Mouse (Mus musculus) gastrocnemius, postnatal 14 days (tissue): ENCODE data around the gene Kras. TPM values are rescaled to one million over a fixed set of nuclear protein-coding genes. Genes with fewer than 3 reads are reported as not detected.

ENCODE experiments used
- DNase-seq: peaks from one replicate; pipeline ENCODE4 v3.0.0; 2021; ENCODE audit warnings: mixed read lengths
- intact Hi-C: fragments of 180-260 bp; cut with DNase I; formaldehyde crosslinking; loops from one replicate; pipeline ENCODE4 v1.15.1; 2025; ENCODE audit warnings: low total_unique reads
- total RNA-seq, 2 experiments: library from RNA; stranded (reverse); gene quantifications; 2 replicates each; pipeline ENCODE4 v1.2.3; 2021

Kras gene
- total RNA-seq, 2 experiments from 2014 or later, result 18.1 to 19.7 TPM

DNA sequence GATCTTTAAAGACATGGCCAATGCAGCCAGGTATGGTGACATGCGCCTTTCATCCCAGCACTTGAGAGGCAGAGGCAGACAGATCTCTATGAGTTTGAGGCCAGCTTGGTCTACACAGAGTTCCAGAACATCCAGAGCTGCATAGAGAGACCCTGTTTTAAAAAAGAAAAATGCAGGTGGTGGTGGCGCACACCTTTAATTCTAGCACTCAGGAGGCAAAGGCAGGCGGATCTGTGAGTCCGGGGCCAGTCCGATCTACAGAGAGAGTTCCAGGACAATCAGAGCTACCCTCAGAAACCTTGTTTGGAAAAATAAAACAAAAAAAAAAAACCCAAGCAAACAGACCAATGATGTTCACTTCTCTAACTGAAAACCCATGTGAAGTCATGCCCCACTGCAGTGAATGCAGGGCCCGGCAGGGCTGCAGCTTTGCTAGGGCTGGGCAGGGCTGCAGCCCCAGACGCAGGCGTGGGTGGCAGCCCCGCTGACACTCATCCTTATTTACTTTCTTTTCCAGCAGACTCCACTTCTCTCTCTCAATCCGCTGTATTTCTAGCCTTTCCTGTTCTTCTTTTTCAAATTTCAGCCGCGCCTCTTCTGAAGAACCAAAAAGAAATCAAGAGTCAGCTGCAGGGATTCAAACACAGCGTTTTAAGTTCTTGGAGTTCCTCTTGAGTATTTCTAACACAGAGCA is 47.5 kb downstream of the Kras start:
- no peak for DNase-seq
- intact Hi-C loops, result no loop called here

DNA sequence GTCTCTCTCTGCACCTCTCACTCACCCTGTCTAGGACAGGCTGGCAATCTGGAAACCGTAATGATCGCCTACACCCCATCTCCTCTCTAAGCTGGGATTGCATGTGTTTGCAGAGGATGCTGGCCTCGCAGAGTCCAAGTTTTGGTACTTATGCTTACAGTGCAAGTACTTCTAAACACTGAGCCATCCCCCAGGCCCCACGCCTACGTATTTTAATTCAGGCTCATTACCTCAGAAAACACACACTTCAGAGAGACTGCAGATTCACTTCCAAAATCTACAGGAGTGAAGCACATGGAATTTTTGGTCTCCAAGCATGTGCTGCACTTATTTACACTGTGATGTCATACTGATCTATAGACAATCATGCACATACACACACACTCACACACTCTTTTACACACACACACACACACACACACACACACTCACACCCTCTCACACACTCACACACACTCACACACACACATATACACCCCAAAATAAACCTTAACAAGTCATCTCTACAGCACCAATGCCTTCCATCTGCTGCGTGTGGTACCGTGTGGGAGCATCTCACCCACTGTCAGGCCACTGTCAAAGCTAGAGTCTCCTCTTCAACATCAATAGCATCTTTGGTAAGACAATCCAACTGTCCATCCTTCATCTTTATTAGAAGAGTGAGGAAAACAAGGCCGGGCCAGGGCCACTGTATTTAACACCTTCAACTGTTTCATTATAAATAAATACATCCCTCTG is 51.9 kb downstream of the Kras start:
- intact Hi-C loops, result no loop called here
- no peak for DNase-seq

DNA sequence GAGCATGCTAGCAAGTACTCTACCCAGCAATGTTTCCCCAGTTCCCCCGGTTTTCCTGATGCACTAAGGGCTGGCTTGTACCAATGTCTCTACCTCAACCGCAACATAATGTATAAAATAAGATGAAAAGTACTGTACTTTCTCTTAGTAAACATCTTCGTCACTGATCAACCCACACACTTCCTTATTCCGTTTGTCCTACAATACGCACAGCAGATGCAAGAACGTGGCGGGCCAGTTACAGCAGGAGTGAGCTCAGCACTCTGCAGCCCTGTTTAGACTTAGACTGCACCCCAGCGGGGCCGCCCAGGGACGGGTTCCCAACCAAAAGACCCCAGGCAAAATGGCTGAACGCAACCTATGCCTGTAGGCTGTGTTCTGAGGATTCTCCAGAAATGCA is 56.6 kb downstream of the Kras start:
- intact Hi-C loops, result no loop called here
- no peak for DNase-seq

DNA sequence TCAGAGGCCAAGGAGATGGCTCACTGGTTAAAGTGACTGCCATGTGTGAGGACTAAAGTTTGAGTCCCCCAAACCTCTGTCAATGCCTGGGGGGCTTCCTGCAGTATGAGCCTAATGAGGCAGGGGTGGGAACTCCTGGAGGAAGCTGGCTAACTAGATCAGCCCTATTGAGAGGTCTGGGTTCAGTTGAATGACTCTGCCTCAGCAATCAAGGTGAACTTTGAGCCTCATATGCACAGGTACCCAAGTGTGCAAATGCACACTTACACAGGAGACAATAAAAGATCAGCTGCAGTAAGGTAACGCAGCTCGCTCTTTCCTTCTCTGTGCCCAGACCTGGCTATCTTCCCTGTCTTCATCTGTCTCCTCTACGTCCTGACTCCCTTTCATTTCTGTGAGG is 57.0 kb downstream of the Kras start:
- intact Hi-C loops, result no loop called here

DNA sequence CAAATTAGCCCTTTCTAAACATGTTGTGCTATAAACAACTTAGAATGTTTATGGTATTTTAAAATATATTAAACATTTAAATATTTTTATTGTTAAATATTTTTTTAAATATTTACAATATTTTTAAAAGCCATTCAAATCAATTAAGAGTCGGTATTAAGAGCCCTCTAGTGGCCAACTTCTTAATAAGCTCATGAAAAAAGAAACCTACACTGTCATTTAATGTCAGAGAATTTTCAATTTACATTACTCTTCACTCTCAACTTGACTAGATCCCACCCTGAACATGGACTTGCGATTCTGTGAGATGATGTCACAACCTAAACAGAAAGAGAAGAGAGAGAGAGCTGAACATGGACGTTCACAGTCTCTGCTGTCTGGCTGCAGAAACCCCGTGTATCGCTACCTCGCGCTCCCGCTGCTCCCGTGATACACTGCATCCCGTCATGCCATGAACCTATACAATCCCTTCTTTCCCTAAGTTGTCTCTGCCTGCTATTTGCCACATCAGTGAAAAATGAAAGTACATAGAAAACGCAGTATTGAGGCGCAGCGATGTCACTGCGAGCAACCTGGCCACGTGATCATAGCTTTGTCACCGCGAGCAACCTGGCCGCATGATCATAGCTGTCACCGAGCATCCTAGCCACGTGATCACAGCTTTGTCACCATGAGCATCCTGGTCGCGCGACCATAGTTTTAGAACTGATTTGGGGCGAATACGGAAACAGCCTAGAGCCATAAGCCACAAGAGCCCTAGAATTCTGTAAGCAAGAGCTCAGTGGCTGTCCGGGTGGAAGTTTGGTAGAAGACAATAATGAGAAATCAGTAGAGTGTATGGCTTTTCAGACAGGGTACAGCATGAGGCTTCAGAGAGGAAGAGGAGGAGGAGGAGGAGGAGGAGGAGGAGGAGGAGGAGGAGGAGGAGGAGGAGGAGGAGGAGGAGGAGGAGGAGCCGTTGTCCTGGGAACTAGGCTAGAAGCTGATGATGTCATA is 62.6 kb downstream of the Kras start:
- intact Hi-C loops, result loop anchor here (2.0 kb wide), 1 partner anchor 99 kb away; no protein-coding TSS in a partner anchor
- DNase-seq, result no peak

More for the DNA sequence above, 57.0 kb downstream of the Kras start:
- DNase-seq, result no peak

DNA sequence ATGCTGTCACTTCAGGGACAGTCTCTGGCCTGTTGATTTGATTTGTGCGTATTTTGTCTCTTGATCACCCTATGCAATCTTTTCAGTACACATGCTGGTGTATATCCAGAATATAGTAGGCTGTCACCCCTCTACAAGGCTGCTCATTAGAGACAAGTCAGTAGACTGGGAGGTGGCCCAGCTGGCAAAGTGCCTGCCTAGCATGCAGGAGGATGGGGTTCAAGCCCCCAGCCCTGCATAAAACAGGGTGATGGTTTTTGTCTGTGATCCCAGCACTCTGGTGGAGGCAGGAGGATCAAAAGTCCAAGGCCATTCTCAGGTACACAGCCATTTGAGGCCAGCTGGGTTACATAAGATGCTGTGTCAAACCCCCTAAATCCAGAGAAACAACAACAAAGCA is 63.9 kb downstream of the Kras start:
- DNase-seq, result no peak
- intact Hi-C loops, result loop anchor here (2.0 kb wide), 1 partner anchor 97 kb away; no protein-coding TSS in a partner anchor

DNA sequence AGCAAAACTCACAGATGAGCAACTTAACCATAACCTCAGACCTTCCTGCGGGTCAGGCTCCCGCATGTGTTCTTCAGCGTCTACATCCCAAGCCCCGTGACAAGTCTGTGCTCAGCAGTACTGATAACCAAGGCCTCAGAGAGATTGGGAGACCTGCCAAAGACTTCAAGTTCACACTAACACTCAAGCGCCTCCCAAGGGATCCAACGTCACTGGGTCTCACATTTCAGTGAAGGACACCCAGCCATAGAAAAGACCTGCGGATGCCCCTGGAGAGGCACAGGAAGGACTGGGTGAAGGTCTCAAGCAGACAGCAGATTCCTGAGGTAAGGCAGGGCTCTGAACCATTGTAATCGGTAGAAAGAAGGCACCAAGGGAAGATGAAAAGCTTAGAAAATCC is 68.0 kb downstream of the Kras start:
- intact Hi-C loops, result no loop called here
- peak; percentile 32 for DNase-seq

DNA sequence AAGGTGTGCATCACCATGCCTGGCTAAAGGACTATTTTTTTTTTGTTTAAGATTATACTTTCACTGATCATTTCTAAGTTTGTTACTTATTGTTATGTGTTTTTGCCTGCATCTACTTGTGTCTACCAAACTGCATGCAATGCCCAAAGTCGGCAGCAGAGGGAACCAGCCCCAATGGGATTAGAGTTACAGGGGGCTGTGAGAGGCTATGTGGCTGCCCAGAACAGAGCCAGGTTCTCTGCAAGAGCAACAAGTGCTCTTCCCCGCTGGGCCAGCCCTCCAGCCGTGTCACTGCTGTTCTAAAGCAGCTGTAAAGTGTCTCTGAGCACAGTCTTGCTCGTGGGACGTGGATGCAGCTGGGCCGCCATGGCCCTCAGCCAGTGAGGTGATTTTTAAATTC is 70.4 kb downstream of the Kras start:
- intact Hi-C loops, result no loop called here
- DNase-seq, result peak; percentile 58

DNA sequence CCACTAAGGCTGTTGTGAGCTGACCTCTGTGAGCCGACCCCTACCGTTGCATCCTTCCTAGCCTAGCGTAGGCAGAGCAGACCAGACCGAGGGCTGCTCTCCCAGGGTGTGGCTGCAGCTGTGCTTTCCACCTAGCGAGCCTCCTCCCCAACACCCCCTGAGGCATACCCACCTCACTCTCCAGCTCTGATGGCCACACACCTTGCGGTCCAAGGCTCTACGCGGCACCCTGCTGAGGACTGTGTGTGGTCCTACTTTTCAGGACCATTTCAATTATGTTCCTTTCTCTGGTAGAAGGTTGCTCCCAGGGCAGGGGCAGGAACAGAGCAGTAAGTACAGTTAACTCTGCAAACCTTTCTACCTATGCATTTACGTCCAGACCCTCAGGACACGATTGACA is 73.6 kb downstream of the Kras start:
- no peak for DNase-seq
- intact Hi-C loops, result no loop called here

DNA sequence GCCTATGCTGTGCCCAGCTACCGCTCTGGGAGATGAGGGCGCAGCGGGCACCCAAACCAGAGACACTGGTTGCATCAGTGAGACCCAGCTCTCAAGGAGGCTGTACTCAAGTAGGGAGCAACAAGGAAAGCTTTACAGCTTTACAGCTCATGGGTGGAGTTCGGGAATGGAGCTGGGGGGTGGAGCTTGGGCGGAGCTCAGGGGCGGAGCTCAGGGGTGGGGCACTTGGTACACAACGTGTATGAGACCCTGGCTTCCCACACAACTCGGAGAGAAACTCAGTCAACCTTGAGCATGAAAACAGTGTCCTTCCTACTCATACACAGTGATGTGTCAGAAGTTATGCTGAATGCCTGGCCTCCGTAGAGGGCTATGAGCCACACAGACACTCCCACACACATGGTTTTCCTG is 74.5 kb downstream of the Kras start:
- no peak for DNase-seq
- intact Hi-C loops, result no loop called here

DNA sequence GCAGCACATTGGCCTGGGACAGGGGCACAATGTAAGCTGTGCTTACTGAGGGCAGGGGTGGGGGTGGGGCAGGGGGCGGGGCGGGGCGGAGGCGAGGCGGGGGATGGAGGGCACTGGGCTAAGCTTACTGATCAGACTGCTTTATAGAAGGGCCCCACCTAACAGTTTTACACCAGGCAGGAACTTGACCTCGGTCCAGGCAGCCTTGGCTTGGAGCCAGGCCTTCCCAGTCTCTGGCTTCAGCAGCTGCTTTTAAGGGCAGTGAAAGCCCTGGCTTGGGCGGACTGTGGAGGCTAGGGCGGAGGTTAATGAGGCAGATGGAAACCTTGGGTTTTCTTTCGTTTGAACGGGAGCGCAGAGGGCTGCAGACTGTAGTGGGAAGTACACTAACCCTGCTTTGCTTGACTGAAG is 76.3 kb downstream of the Kras start:
- intact Hi-C loops, result no loop called here
- DNase-seq, result peak; percentile 81

DNA sequence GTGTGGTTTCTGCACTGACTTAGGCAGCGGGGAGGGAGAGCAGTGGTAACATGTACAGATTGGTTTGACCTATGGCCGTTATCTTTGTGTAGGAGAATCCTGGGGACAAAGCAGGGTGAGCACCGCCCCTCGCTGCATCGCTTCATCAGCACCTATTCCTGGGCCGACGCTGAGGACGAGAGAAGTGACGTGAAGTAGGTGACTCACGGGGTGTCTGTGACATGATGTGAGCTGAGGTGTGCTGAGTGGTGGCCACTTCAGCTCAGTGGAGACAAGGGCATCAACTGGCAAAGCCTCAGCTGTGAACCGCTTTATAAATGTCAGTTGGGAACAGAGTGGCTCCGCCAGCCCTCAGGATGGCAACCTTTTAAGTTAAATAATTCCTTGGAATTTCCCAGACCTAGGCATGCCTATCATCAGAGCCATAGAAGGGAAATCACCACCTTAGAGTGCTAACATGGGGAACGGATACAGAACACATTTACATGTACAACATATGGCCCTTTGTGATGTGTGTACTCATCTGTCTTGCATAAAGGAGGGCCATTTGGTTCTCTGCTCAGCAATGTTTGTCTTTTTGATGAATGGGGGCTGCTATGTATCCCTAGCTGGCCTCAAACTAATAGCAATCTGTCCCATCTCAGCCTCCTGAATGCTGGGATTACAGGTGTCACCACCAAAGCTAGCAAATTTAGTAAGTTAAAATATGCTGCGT is 78.0 kb downstream of the Kras start:
- intact Hi-C loops, result no loop called here

More for the DNA sequence above, 78.0 kb downstream of the Kras start:
- no peak for DNase-seq

Other genes with a start within 250 kb of the Kras start
- 1 to 10 TPM; 6.8 to 8.8 TPM for gene Bcat1, start 174.1 kb downstream of the Kras start, total RNA-seq
- 1 to 10 TPM; 1.0 to 1.1 TPM for gene Lrmp, start 134.6 kb downstream of the Kras start, total RNA-seq
- under 1 TPM; 0.13 to 0.23 TPM for gene Casc1, start 39.2 kb downstream of the Kras start, total RNA-seq
- gene Etfrf1, start 39.1 kb downstream of the Kras start, total RNA-seq, result 10 to 100 TPM; 60.2 to 66.6 TPM